Mouse (Mus musculus): ENCODE measurements at regions not wholly inside any gene's neighbourhood (a gene's known extent, or its start where the extent isn't known, plus 50 kb on each side); places are given as distances from the start of the nearest gene placed in this dataset.

DNA sequence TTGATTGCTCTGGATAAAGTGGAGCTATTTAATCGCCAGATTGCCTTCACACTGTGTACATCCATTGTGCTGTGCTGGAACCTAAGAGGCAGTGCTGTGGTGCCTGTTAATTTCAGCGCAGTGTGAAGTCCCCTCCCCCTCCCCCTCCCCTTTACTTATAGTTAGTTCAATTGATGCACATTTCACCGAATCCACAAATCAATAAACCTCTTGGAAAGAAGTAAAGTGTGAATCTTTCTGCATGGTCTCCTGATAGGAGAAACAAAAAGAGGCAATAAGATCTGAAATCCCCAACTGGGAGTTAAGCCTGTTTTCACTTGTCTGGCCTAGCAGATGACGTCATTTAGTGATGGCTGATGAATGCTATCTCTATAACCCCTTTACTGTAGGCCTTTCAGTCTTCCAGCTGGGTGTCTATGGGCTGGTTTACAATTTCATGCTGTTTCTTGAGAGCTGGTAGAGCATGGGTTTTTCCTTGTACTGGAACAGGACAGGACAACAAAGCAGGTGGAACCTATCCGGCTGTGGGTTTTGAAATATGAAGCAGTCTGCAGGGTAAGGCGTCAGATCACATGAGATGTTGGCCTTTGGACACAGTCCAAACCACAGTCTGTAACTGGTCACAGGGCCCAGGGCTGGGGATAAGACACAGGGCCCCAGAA is 398.0 kb upstream of the Sel1l start:
- TF ChIP-seq CTCF (conservative IDR thresholded peaks at IDR 0.05; ENCODE audit: insufficient read depth, insufficient read length, low read depth, low read length) (no peak), POLR2A (IDR thresholded peaks at IDR 0.05; ENCODE audit: low read depth, low read length) (no peak)
